Mouse (Mus musculus) spleen, adult 2 months (tissue): ENCODE measurements around the gene Mettl27. TPM values are rescaled to one million over a fixed set of nuclear protein-coding genes. Genes with fewer than 3 reads are reported as not detected.

Experiments used
- DNase-seq, 2 experiments: peaks; one replicate each; pipeline versions ENCODE4 v3.0.0 to v3.0.0-alpha.2; 2012 to 2021; ENCODE audit warnings: low spot score in 2 of 2, low read depth in 1 of 2
- H3K27ac ChIP-seq: fragments of 200-500 bp; 2 replicates; pipeline ENCODE4 v1.5.1; 2012; ENCODE audit warnings: low read length, inconsistent platforms; ENCODE audit not compliant: insufficient read depth
- H3K27me3 ChIP-seq: fragments of 200-500 bp; 2 replicates; pipeline ENCODE4 v1.6.1; 2012; ENCODE audit warnings: mild to moderate bottlenecking, moderate library complexity, low read length, inconsistent platforms; ENCODE audit not compliant: control insufficient read depth, insufficient read depth
- H3K36me3 ChIP-seq: fragments of 200-500 bp; 2 replicates; pipeline ENCODE4 v1.6.1; 2012; ENCODE audit warnings: mild to moderate bottlenecking, low read length, inconsistent platforms; ENCODE audit not compliant: control insufficient read depth, insufficient read depth
- H3K4me1 ChIP-seq: fragments of 200-500 bp; 2 replicates; pipeline ENCODE4 v1.6.1; 2011; ENCODE audit warnings: inconsistent platforms; ENCODE audit not compliant: control insufficient read depth, insufficient read depth, insufficient read length
- H3K4me3 ChIP-seq: fragments of 200-500 bp; 2 replicates; pipeline ENCODE4 v1.5.1; 2011; ENCODE audit warnings: mild to moderate bottlenecking, inconsistent platforms; ENCODE audit not compliant: insufficient read depth, insufficient read length; ENCODE audit errors: extremely low read depth
- CTCF ChIP-seq: fragments of 200-500 bp; IDR thresholded peaks from 2 replicates; pipeline ENCODE4 v1.5.1; 2011; ENCODE audit warnings: mild to moderate bottlenecking, inconsistent platforms; ENCODE audit not compliant: insufficient read depth, insufficient read length, insufficient replicate concordance; ENCODE audit errors: extremely low read depth
- POLR2A ChIP-seq: fragments of 200-500 bp; IDR thresholded peaks from 2 replicates; pipeline ENCODE4 v1.6.1; 2011; ENCODE audit warnings: low read depth, low read length, inconsistent platforms
- WGBS: fragments of 180-500 bp; shearing (Covaris S2); methylation state at CpG from one replicate; pipeline ENCODE4 v1.1.7; 2018; 5-methylcytosine and 5-hydroxymethylcytosine counted together
- polyA plus RNA-seq: library from polyadenylated mRNA; depleted of rRNA; stranded (reverse); fragments of >200 nt; gene quantifications from 2 replicates; pipeline ENCODE4 v1.2.3, GENCODE M21; 2012

Gene Mettl27
- polyA plus RNA-seq, 1 experiment, result 9.8 TPM

DNA sequence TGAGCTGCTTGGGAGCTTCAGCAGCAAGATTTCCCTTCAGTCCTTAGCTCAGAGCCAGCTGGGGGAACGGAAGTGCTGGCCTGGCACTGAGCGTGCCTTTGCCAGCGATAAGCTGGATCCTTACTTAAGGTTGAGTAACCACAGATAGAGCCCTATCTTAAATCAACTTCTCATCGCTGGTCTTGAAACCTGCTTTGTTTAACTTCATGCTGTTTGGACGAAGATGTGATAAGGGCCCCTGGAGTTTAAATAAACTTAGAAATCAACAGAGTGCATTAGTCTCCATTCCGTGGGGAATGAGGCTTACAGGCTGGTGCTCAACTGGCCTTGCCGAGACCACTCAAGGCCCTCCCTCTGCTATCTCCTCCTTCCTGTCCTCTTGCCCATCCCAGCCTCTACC, 42.1 kb downstream of the Mettl27 start:
- DNase-seq, result no peak
- 49% methylated on average over 7 of the region's 7 CpGs for WGBS

DNA sequence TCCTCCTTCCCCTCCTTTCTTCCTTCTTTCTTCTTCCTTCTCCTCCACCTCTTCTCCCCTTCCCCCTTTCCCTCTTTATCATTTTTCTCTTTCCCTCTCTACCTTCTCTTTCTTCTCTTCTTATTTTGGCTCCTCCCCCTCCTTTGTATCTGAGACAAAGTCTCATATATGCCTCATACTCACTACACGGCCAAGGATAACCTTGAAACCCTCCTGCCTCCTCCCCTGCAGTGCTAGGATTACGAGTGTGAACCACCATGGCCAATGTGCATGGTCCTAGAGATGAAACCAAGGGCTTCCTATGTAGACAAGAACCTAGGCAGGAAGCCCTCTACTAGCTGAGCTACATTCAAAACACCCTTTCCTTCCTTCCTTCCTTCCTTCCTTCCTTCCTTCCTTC, 42.8 kb downstream of the Mettl27 start:
- Histone ChIP-seq H3K36me3 (no peaks in the 10 kb centered on the region), H3K27me3 (no peaks in the 10 kb centered on the region), H3K4me3 (no peak overlapping the region), H3K4me1 (no peaks in the 10 kb centered on the region), H3K27ac (no peak overlapping the region)
- TF ChIP-seq POLR2A (no peak), CTCF (no peak)
- 39% methylated on average over 2 of the region's 2 CpGs for WGBS
- no peak for DNase-seq

More for the DNA sequence above, 42.1 kb downstream of the Mettl27 start:
- Histone ChIP-seq H3K27ac (no peak overlapping the region), H3K36me3 (no peaks in the 10 kb centered on the region), H3K4me1 (no peaks in the 10 kb centered on the region), H3K27me3 (no peaks in the 10 kb centered on the region), H3K4me3 (no peak overlapping the region)
- no peak for TF ChIP-seq POLR2A
- no peak for TF ChIP-seq CTCF

DNA sequence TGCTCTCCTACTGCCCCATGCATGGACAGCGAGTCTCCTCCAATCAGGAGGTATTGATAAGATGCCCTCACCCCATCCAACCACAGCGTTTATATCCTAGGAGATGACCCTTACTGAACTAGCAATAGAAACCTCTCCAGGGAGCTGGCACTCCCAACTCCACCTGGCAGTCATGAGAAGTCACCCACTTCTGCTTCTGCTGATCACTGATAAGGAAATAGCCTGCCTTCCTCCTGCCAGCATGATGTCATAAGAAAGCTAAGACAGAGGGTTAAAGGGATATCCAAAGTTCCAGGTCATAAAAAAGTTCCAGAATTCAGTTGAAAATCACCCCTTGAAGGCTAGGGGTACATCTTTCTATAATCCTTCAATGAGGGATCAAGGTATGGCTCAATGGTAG, 44.0 kb downstream of the Mettl27 start:
- no peaks in the 10 kb centered on the region for H3K27me3 ChIP-seq
- H3K4me1 ChIP-seq, result no peaks in the 10 kb centered on the region
- no peaks in the 10 kb centered on the region for H3K36me3 ChIP-seq
- no peak for DNase-seq
- H3K27ac ChIP-seq, result no peak overlapping the region
- TF ChIP-seq POLR2A (no peak), CTCF (no peak)
- WGBS, result 33% methylated on average over 2 of the region's 2 CpGs
- no peak overlapping the region for H3K4me3 ChIP-seq

DNA sequence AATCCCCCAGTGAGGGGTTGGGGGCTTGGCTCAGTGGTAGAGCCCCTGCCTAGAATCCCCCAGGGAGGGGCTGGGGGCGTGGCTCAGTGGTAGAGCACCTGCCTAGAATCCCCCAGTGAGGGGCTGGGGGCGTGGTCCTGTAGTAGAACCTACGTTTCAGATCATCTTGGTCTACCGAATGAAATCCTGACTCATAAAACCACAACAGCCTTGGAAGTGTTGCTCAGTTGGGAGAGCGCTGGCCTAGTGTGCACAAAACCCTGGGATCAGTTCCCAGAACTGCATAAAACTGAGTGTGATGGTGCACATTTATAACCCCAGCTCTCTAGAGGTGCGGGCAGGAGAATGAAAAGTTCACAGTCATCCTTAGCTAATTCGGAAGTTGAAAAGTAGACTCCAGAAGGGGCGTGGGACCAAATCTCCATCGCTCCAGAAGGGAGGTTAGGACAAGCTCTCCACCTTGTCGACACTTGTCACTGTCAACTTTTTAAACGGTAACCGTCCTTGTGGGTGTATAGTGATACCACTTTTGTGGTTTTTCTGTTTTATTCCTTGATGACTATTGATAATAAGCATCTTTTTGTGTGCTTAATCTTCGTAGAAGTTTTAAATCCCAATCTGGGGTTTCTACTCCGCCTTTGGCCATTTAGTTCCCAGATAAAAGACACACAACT, 44.5 kb downstream of the Mettl27 start:
- TF ChIP-seq POLR2A (no peak), CTCF (no peak)
- WGBS, result 71% methylated on average over 14 of the region's 14 CpGs

DNA sequence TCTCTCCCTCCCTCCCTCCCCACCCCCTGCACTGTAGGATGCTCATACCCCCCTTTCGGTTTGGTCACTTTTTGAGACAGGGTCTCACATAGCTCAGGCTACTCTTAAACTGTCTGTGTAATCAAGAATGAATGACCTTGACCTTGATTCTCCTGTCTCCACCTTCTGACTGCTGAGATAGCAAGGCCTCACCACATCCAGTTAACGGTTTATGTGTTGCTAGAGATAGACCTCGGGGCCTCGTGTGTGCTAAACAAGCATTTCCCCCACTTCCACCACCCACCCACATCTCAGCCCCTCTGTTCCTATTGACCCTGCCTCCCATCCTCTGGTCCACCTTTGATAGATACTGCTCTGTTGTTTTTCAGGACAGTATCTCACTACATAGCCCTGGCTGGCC, 45.7 kb downstream of the Mettl27 start:
- Histone ChIP-seq H3K36me3 (no peaks in the 10 kb centered on the region), H3K4me1 (no peaks in the 10 kb centered on the region), H3K4me3 (no peak overlapping the region), H3K27me3 (no peaks in the 10 kb centered on the region), H3K27ac (no peak overlapping the region)
- TF ChIP-seq CTCF (no peak), POLR2A (no peak)
- no peak for DNase-seq
- WGBS, result 79% methylated on average over 4 of the region's 4 CpGs

More for the DNA sequence above, 44.5 kb downstream of the Mettl27 start:
- DNase-seq, result no peak
- Histone ChIP-seq H3K27ac (no peak overlapping the region), H3K4me1 (no peaks in the 10 kb centered on the region), H3K4me3 (no peak overlapping the region), H3K36me3 (no peaks in the 10 kb centered on the region), H3K27me3 (no peaks in the 10 kb centered on the region)

DNA sequence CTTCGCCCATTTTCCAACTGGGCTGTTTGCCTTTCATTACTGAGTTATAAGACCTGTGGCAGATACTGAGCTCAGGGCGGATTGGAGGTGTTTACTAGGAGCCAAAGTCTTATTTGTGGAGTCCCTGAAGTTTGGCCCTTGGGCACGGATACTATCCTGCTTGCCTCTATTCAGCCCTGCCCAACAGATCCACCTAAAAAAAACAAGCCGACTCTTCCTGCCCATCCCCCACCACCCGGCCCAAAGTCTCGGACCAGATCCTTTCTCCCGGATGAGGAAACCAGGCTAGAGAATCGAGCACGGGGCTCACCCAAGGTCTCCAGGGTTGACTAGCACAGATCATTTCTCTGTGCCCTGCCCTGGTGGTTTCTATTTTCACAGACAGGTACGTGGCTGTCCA, 49.0 kb downstream of the Mettl27 start:
- Histone ChIP-seq H3K4me1 (no peaks in the 10 kb centered on the region), H3K36me3 (no peaks in the 10 kb centered on the region), H3K27ac (no peak overlapping the region), H3K27me3 (no peaks in the 10 kb centered on the region), H3K4me3 (no peak overlapping the region)
- 74% methylated on average over 10 of the region's 10 CpGs for WGBS
- no peak for DNase-seq
- TF ChIP-seq POLR2A (no peak), CTCF (no peak)

DNA sequence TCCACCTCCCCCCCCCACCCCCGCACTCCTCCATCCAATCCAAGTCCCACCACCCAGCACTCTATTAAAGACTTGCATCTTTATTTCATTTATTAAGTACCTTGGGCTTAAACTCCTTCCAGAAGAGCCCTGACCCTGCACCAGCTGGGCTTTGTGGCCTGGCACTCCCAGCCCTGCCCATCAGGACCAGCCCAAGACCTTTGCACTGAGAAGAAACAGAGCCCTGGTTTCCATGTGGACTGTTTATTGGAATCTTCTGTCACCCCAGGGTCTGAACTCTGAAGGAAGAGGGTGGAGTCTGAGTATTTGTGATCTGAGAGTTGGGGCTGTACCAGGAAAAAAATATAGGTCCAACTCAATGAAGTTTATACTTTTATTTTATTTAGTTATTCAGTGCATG, 50.9 kb downstream of the Mettl27 start:
- DNase-seq, result no peak
- Histone ChIP-seq H3K27ac (no peak overlapping the region), H3K4me1 (peaks cover 5% of the 10 kb centered on the region), H3K27me3 (peaks cover 5% of the 10 kb centered on the region), H3K36me3 (no peaks in the 10 kb centered on the region), H3K4me3 (no peak overlapping the region)
- no peak for TF ChIP-seq POLR2A
- no peak for TF ChIP-seq CTCF
- 100% methylated on average over 1 of the region's 1 CpGs for WGBS
